Mouse (Mus musculus) WW6 (cell line): ENCODE measurements around the gene Sympk.

Source experiments
- DNase-seq: peaks from one replicate; pipeline ENCODE4 v3.0.0-alpha.2; 2013; ENCODE audit warnings: low read depth, low spot score

The Sympk gene

GRCm38 (mm10) chr7:19083701-19084100, 59.5 kb downstream of the Sympk start, which contains the start of gene Dmpk:
Gene Dmpk, plus strand, starts transcription at chr7:19083849.
- no peak for DNase-seq

- DNase-seq = no peak
These were observed 60.1 kb downstream of the Sympk start for GRCm38 (mm10) chr7:19084277-19084771.

GRCm38 (mm10) chr7:19084921-19085473, 60.8 kb downstream of the Sympk start:
- no peak for DNase-seq

- no peak for DNase-seq
These were observed 61.3 kb downstream of the Sympk start for GRCm38 (mm10) chr7:19085495-19085894.

GRCm38 (mm10) chr7:19086042-19086441, 61.9 kb downstream of the Sympk start:
- no peak for DNase-seq

GRCm38 (mm10) chr7:19086760-19087159, 62.6 kb downstream of the Sympk start:
- no peak for DNase-seq

- no peak for DNase-seq
These were observed 64.6 kb downstream of the Sympk start for GRCm38 (mm10) chr7:19088813-19089212.

GRCm38 (mm10) chr7:19091913-19092312, 67.7 kb downstream of the Sympk start:
- DNase-seq = no peak

- DNase-seq = no peak
These were observed 68.4 kb downstream of the Sympk start for GRCm38 (mm10) chr7:19092381-19093173.

- DNase-seq = no peak
These were observed 69.0 kb downstream of the Sympk start for GRCm38 (mm10) chr7:19093174-19093521.

- DNase-seq = peak; percentile 92
These were observed 69.6 kb downstream of the Sympk start for GRCm38 (mm10) chr7:19093537-19094385.

- DNase-seq = no peak
These were observed 70.3 kb downstream of the Sympk start, which contains the start of gene Six5 for GRCm38 (mm10) chr7:19094471-19094825. Gene Six5, plus strand, starts transcription at chr7:19094594.

- DNase-seq = no peak
These were observed 70.9 kb downstream of the Sympk start for GRCm38 (mm10) chr7:19094826-19095750.

GRCm38 (mm10) chr7:19095751-19096110, 71.6 kb downstream of the Sympk start:
- no peak for DNase-seq

GRCm38 (mm10) chr7:19096421-19096976, 72.3 kb downstream of the Sympk start:
- DNase-seq = no peak

- no peak for DNase-seq
These were observed 73.0 kb downstream of the Sympk start for GRCm38 (mm10) chr7:19097217-19097616.

GRCm38 (mm10) chr7:19097863-19098262, 73.7 kb downstream of the Sympk start:
- DNase-seq = no peak

GRCm38 (mm10) chr7:19098811-19099210, 74.6 kb downstream of the Sympk start:
- DNase-seq = no peak

- DNase-seq = no peak
These were observed 76.1 kb downstream of the Sympk start for GRCm38 (mm10) chr7:19100290-19100689.

- no peak for DNase-seq
These were observed 79.6 kb downstream of the Sympk start for GRCm38 (mm10) chr7:19103741-19104140.
